Mouse (Mus musculus) kidney, postnatal 0 days (tissue): ENCODE results near the gene Cfap97d2. TPM values are rescaled to one million over a fixed set of nuclear protein-coding genes. Genes with fewer than 3 reads are reported as not detected.
"Not testable (repeated sequence)": the region's sequence is repeated elsewhere in the genome, so short reads cannot be mapped to it uniquely, and the experiment has no call there.

Source experiments
- ATAC-seq: fragments of 200-750 bp; cut with Nextera tagmentation; replicated peaks from 2 replicates; pipeline ENCODE4 v1.8.0; 2017; ENCODE audit warnings: low read depth, moderate number of reproducible peaks, moderate TSS enrichment, moderate library complexity; ENCODE audit not compliant: low FRiP score
- DNase-seq: peaks from one replicate; pipeline ENCODE4 v3.0.0-alpha.2; 2016; ENCODE audit warnings: low spot score
- H3K27ac ChIP-seq: fragments of 300-500 bp; sonication (generic); 2 replicates; pipeline ENCODE4 v1.5.1; 2014; ENCODE audit warnings: mild to moderate bottlenecking
- H3K27me3 ChIP-seq: fragments of 300-500 bp; sonication (generic); 2 replicates; pipeline ENCODE4 v1.6.1; 2014; ENCODE audit warnings: low read length, mixed read lengths; ENCODE audit not compliant: insufficient read depth
- H3K36me3 ChIP-seq: fragments of 300-500 bp; sonication (generic); 2 replicates; pipeline ENCODE4 v1.6.1; 2014; ENCODE audit warnings: low read length, mixed read lengths; ENCODE audit not compliant: insufficient read depth
- H3K4me1 ChIP-seq: fragments of 300-500 bp; sonication (generic); replicated peaks from 2 replicates; pipeline ENCODE4 v1.6.1; 2014; ENCODE audit warnings: antibody characterized with exemption, low read length, mixed read lengths; ENCODE audit not compliant: insufficient read depth
- H3K4me2 ChIP-seq: fragments of 300-500 bp; sonication (generic); 2 replicates; pipeline ENCODE4 v1.6.1; 2014; ENCODE audit warnings: mild to moderate bottlenecking, low read length, moderate library complexity, mixed read lengths
- H3K4me3 ChIP-seq: fragments of 300-500 bp; sonication (generic); replicated peaks from 2 replicates; pipeline ENCODE4 v1.5.1; 2014; ENCODE audit warnings: low read depth, low read length
- H3K9ac ChIP-seq: fragments of 300-500 bp; sonication (generic); 2 replicates; pipeline ENCODE4 v1.6.1; 2014; ENCODE audit warnings: low read depth, low read length
- H3K9me3 ChIP-seq: fragments of 300-500 bp; sonication (generic); replicated peaks from 2 replicates; pipeline ENCODE4 v1.6.1; 2016; ENCODE audit warnings: low read length, inconsistent platforms, mixed read lengths
- CTCF ChIP-seq: IDR thresholded peaks from 2 replicates; pipeline ENCODE4 v1.5.1; 2016; ENCODE audit warnings: antibody characterized with exemption, low read depth, mild to moderate bottlenecking, moderate library complexity
- WGBS: fragments of 180-500 bp; shearing (Covaris S2); extraction: QIAGEN DNeasy Blood & Tissue Kit; methylation state at CpG from one replicate; pipeline ENCODE4 v1.1.7; 2014; 5-methylcytosine and 5-hydroxymethylcytosine counted together
- polyA plus RNA-seq: library from polyadenylated mRNA; unstranded; fragments of >200 nt; fragmentation: Nextera tagmentation; extraction: Ambion mirVana; gene quantifications from 2 replicates; pipeline ENCODE4 v1.2.1, GENCODE M21; 2015

The Cfap97d2 gene
- polyA plus RNA-seq, 1 experiment from 2014 or later, result not detected

DNA sequence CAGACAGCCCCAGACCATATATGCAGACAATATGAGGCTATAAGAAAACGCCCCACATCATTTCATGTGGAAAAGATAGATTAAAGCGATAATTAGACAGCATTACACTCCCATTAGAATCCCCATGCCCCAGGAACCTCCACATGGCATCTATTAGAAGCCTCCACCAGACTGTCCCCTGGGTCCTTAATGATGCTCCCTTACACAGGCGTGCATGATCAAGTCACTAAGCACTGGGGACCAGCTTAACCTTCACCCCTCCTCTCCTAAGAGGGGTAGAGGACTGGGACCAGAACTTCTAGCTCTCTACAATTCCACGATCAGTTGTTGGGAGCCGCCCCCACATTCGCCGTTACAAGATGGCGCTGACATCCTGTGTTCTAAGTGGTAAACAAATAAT is 13.3 kb downstream of the Cfap97d2 start:
- H3K27ac ChIP-seq, result no peak overlapping the region
- WGBS, result 92% methylated on average over 8 of the region's 8 CpGs
- no peaks in the 10 kb centered on the region for H3K4me1 ChIP-seq
- no peak overlapping the region for H3K9ac ChIP-seq
- H3K36me3 ChIP-seq, result no peaks in the 10 kb centered on the region
- no peaks in the 10 kb centered on the region for H3K9me3 ChIP-seq
- H3K4me2 ChIP-seq, result no peak overlapping the region
- no peak overlapping the region for H3K4me3 ChIP-seq
- DNase-seq, result no peak
- H3K27me3 ChIP-seq, result no peaks in the 10 kb centered on the region
- TF ChIP-seq CTCF, result no peak
- ATAC-seq, result no peak

DNA sequence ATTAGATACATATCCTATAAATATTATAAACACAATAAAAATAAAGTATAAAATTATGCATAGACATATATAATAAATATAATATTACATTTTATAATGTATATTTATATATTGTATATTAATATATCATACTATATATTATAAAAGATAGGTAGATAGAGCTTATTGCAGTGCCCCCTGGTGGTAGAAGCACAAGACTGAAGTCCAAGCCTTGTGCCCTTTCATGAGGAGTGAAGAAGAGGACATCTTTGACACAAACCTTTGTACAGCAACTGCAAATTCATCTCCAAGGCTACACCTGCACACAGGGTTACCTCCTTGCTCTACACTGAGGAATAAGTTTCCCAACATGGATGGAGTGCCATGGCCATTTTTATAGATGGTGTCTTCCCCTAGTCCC is 20.0 kb downstream of the Cfap97d2 start:
- H3K9me3 ChIP-seq, result no peaks in the 10 kb centered on the region
- no peaks in the 10 kb centered on the region for H3K4me1 ChIP-seq
- H3K27ac ChIP-seq, result no peak overlapping the region
- peak; percentile 69 for TF ChIP-seq CTCF
- H3K4me2 ChIP-seq, result no peak overlapping the region
- no peak overlapping the region for H3K9ac ChIP-seq
- no peak for ATAC-seq
- DNase-seq, result peak; percentile 83
- no peaks in the 10 kb centered on the region for H3K27me3 ChIP-seq
- H3K36me3 ChIP-seq, result no peaks in the 10 kb centered on the region
- no peak overlapping the region for H3K4me3 ChIP-seq

DNA sequence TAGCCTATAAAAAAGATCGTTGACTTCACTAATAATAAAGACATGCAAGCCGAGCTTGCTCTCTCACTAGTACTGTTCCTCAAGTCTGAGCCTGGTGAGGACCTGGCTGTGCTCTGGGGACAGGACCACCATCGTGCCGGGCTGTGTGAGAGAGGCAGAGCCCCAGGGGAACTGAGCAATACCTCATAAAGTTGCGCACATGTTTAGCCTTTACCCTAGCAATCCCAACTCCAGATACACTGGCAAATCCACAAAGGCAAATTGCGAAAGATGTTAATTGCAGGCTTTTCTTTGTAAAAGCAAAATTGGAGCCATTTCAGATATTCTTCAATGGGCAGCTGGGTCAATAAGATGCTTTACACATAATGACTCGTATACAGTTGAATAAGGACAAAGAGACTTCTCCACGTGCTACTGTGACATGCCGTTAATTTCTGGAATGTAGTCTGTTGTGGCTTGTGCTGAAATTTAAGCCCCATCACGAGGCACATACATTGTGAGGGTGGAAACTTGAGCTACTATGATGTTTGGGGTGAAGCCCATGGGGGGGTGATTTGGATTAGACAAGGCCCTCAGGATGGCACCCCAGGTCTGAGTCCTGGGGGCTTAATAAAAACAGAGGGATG is 21.9 kb downstream of the Cfap97d2 start:
- no peak overlapping the region for H3K4me2 ChIP-seq
- no peak overlapping the region for H3K9ac ChIP-seq
- no peak for TF ChIP-seq CTCF
- no peaks in the 10 kb centered on the region for H3K4me1 ChIP-seq
- no peak overlapping the region for H3K4me3 ChIP-seq
- no peak for ATAC-seq
- no peak for DNase-seq
- no peaks in the 10 kb centered on the region for H3K36me3 ChIP-seq
- WGBS, result 47% methylated on average over 10 of the region's 10 CpGs
- no peaks in the 10 kb centered on the region for H3K27me3 ChIP-seq
- no peaks in the 10 kb centered on the region for H3K9me3 ChIP-seq
- H3K27ac ChIP-seq, result no peak overlapping the region

DNA sequence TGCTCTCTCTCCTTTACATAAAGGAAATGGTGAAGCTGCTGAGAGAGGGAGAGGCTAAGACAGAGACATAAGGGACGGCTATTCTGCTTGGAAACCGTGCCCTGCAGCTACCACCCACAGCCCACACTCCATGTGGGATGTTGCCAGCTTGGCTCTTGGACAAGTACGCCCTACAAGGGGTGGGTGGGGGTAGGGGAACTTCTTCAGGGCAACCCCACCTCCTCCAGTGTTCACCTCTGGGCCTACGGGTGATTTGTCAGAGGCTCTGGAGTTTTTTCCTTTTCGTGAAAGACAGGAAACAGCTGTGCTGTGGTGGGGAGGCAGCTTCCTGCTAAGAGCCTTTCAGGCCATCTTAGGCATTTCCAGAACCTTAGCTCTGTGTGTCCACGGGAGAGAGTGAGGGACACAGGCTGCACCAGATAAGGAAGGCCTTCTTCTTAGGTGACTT is 34.7 kb downstream of the Cfap97d2 start:
- H3K4me2 ChIP-seq, result peak overlapping the region; percentile 35; the same call in 1 of the 2 replicates

DNA sequence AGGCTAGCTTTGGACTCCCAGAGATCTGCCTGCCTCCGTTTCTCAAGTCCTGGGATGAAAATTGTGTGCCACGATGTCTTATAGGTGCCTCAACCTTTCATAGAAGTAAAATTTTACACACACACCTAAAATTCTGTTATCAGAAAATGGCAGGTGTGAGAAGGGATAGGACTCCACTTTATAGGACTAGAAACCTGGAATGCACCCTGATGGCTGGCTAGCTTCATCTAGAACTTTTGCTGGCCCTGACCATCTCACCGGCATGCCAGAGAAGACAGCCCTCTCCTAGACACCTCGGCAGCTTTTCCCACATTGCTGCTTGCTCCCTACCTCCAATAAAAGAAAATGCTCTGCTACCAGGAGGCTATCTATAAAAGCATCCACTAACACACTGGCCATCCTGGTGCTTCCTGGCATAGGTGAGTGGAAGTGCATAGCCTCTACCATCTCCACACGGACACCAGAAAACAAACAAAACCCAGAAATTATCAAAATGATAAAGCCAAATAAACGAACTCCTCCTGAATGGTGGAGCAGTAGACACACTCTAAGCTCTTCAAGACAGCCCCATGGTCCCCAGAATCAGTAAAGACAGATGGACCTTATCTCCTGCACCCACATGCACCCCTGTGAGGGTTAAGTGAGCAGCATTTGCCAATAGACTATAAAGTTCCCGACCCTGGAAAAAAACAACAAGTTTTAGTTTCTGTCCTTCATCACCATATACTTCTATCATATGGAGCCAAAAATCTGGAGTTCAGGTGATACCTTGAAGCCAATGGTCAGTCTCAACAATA is 35.3 kb downstream of the Cfap97d2 start:
- Histone ChIP-seq H3K4me2 (no peak overlapping the region), H3K27me3 (no peaks in the 10 kb centered on the region), H3K9me3 (no peaks in the 10 kb centered on the region), H3K27ac (peak overlapping the region; percentile 80), H3K4me3 (no peak overlapping the region), H3K4me1 (no peaks in the 10 kb centered on the region), H3K36me3 (no peaks in the 10 kb centered on the region), H3K9ac (no peak overlapping the region)
- ATAC-seq (no peak), DNase-seq (no peak)
- TF ChIP-seq CTCF, result no peak
- 70% methylated on average over 7 of the region's 7 CpGs for WGBS

More for the DNA sequence above, 34.7 kb downstream of the Cfap97d2 start:
- DNase-seq, result peak; percentile 83
- WGBS, result 5% methylated on average over 6 of the region's 6 CpGs
- Histone ChIP-seq H3K4me3 (no peak overlapping the region), H3K9me3 (no peaks in the 10 kb centered on the region), H3K4me1 (no peaks in the 10 kb centered on the region), H3K36me3 (no peaks in the 10 kb centered on the region), H3K9ac (no peak overlapping the region), H3K27ac (peak overlapping the region; percentile 80), H3K27me3 (no peaks in the 10 kb centered on the region)
- no peak for TF ChIP-seq CTCF
- peak; percentile 54 for ATAC-seq

DNA sequence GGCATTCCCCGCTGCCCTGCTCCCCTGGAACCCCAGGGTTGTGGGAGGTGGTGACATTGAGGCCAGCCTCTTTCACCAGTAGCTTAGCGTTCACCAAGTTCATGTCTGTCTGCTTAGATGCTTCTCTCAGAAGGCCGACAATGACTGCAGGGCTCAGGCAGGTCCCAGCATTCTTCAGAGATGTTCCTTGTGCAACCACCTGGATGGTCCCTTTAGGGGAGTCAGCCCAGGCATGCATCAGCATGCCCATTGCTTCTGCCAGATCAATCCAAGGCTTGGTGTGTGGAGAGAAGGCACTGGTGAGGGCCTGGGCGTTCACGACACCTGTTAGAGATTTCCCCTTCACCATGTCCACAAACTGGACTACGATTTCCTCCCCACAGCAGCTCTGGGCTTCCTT is 40.5 kb downstream of the Cfap97d2 start:
- H3K4me1 ChIP-seq, ATAC-seq, H3K4me2 ChIP-seq, H3K27ac ChIP-seq, DNase-seq, H3K9me3 ChIP-seq, H3K4me3 ChIP-seq, H3K9ac ChIP-seq, H3K27me3 ChIP-seq, H3K36me3 ChIP-seq: not testable (repeated sequence)
- WGBS, result 94% methylated on average over 4 of the region's 6 CpGs
